Mouse (Mus musculus) hindbrain, embryonic 10.5 days (tissue): Measurements from ENCODE around the gene Nynrin. TPM values are rescaled to one million over a fixed set of nuclear protein-coding genes. Genes with fewer than 3 reads are reported as not detected.

Experiments used
- polyA plus RNA-seq: library from polyadenylated mRNA; unstranded; fragments of >200 nt; fragmentation: Nextera tagmentation; extraction: Ambion mirVana; gene quantifications from 2 replicates; pipeline ENCODE4 v1.2.1, GENCODE M21; 2016

Nynrin gene
- polyA plus RNA-seq, 1 experiment from 2014 or later: 24.4 TPM

Other genes starting within 250 kb of the Nynrin start
- gene Rec8, start 236.0 kb upstream of the Nynrin start, polyA plus RNA-seq: 10.4 and 12.3 TPM in 2 replicates
- 101 and 107 TPM in 2 replicates for gene Ipo4, start 218.1 kb upstream of the Nynrin start, polyA plus RNA-seq
- 0.76 and 1.5 TPM in 2 replicates for gene Gm49378, start 216.1 kb upstream of the Nynrin start, polyA plus RNA-seq
- gene Tm9sf1, start 210.2 kb upstream of the Nynrin start, polyA plus RNA-seq: 76.0 and 78.1 TPM in 2 replicates
- gene Tssk4, start 203.8 kb upstream of the Nynrin start, polyA plus RNA-seq: 0.40 and 0.97 TPM in 2 replicates
- 65.6 and 67.6 TPM in 2 replicates for gene Mdp1, start 193.5 kb upstream of the Nynrin start, polyA plus RNA-seq
- 60.0 and 65.9 TPM in 2 replicates for gene Gmpr2, start 182.1 kb upstream of the Nynrin start, polyA plus RNA-seq
- 646 and 662 TPM in 2 replicates for gene Nedd8, start 181.9 kb upstream of the Nynrin start, polyA plus RNA-seq
- gene Tinf2, start 172.2 kb upstream of the Nynrin start, polyA plus RNA-seq: 63.4 and 68.9 TPM in 2 replicates
- gene Tgm1, start 140.1 kb upstream of the Nynrin start, polyA plus RNA-seq: 0.34 and 0.81 TPM in 2 replicates
- gene Rabggta, start 131.7 kb upstream of the Nynrin start, polyA plus RNA-seq: 34.7 and 36.3 TPM in 2 replicates
- 68.5 and 73.8 TPM in 2 replicates for gene Dhrs1, start 108.3 kb upstream of the Nynrin start, polyA plus RNA-seq
- 53.3 and 56.5 TPM in 2 replicates for gene Nop9, start 108.3 kb upstream of the Nynrin start, polyA plus RNA-seq
- gene Cideb, start 95.6 kb upstream of the Nynrin start, polyA plus RNA-seq: 0.17 TPM in 1 of 2 replicates, not detected in the other
- 0.14 and 0.21 TPM in 2 replicates for gene Ltb4r2, start 92.6 kb upstream of the Nynrin start, polyA plus RNA-seq
- 0.11 and 0.39 TPM in 2 replicates for gene Ltb4r1, start 88.0 kb upstream of the Nynrin start, polyA plus RNA-seq
- gene Adcy4, start 69.9 kb upstream of the Nynrin start, polyA plus RNA-seq: 7.9 and 10.3 TPM in 2 replicates
- gene Ripk3, start 65.1 kb upstream of the Nynrin start, polyA plus RNA-seq: 11.9 and 14.4 TPM in 2 replicates
- 34.0 and 34.6 TPM in 2 replicates for gene Nfatc4, start 30.9 kb upstream of the Nynrin start, polyA plus RNA-seq
- 0.12 and 0.33 TPM in 2 replicates for gene Cbln3, start 30.4 kb downstream of the Nynrin start, polyA plus RNA-seq
- 21.4 and 24.2 TPM in 2 replicates for gene Khnyn, start 30.9 kb downstream of the Nynrin start, polyA plus RNA-seq
- 33.2 and 38.1 TPM in 2 replicates for gene Sdr39u1, start 46.3 kb downstream of the Nynrin start, polyA plus RNA-seq
- not detected in 2 replicates for gene Cma1, start 90.7 kb downstream of the Nynrin start, polyA plus RNA-seq
- gene Cma2, start 97.0 kb downstream of the Nynrin start, polyA plus RNA-seq: not detected in 2 replicates
- not detected in 2 replicates for gene Mcpt1, start 164.0 kb downstream of the Nynrin start, polyA plus RNA-seq
- not detected in 2 replicates for gene Mcpt9, start 176.5 kb downstream of the Nynrin start, polyA plus RNA-seq
- gene Mcpt2, start 188.0 kb downstream of the Nynrin start, polyA plus RNA-seq: not detected in 2 replicates
- gene Mcpt4, start 208.3 kb downstream of the Nynrin start, polyA plus RNA-seq: not detected in 2 replicates
- gene Mcpt8, start 231.3 kb downstream of the Nynrin start, polyA plus RNA-seq: not detected in 2 replicates
- not detected in 2 replicates for gene Ctsg, start 248.6 kb downstream of the Nynrin start, polyA plus RNA-seq